Mouse (Mus musculus): Measurements from ENCODE around the gene Trim54. TPM values are rescaled to one million over a fixed set of nuclear protein-coding genes. Genes with fewer than 3 reads are reported as not detected.

Trim54 gene
- not detected for polyA plus RNA-seq (2017; shearing (Covaris generic))

DNA sequence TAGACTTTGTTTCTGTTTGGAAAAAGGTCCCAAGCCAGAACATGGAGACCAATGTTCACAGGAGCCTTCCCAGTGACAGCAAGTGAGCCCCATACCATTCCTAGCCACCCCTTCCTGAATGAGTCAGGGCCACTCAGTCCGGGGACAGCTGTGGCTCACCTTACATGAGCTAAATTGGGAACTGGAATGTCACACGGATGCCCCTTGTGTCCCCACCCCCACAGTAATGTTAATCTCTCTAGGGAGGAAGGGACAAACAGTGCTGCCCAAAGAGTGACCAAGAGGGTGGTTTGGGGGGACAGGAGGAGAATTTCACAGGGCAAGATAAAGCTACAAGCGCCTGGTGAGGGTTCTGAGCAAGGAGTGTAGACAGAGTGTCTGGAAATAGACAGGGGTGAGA is at the start of gene Trim54:
TSS of gene Trim54 (plus strand) at position 359 of the 400 bp plus-strand sequence.

GRCm38 (mm10) chr5:31105814-31106335 is 10.6 kb upstream of the Trim54 start, which contains the start of gene Dnajc5g:
Gene Dnajc5g (plus strand): TSS chr5:31106285.

DNA sequence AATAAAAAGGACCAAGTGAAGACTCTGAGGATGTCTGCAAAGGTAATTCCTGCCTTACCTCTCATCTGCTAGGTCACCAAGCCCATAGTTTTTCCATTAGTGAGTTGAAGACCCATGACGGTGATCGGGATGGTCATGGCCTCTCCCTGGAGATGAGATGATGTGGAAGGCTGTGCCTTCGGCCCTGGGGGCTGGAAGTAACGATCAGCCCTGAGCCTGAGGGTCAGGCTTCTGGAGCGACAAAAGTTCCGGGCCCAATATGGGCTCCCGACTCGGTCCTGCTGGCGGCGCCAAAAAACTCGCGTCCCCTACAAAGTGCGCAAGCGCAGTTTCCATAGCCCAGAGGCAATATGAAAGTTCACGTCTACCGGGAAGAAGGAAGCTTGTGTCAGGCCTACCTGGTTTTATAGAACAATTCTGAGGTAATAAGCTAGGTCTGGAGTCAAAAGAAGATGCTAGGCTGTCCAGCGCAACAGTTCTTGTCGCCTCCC is 8.5 kb upstream of the Trim54 start, which contains the start of gene Slc30a3:
TSS of gene Slc30a3 (minus strand) at position 238 of the 491 bp plus-strand sequence.

GRCm38 (mm10) chr5:31138241-31138967 is 21.9 kb downstream of the Trim54 start, which contains the start of gene Ucn:
Gene Ucn (minus strand): TSS chr5:31138829.

GRCm38 (mm10) chr5:31154152-31154553 is 37.6 kb downstream of the Trim54 start, which contains the start of gene Mpv17:
Gene Mpv17 (minus strand): TSS chr5:31154251.

GRCm38 (mm10) chr5:31179766-31180630 is 63.5 kb downstream of the Trim54 start, which contains the start of the genes Gm29609 and Gtf3c2:
Gene Gm29609 (minus strand): TSS chr5:31179911.
Gene Gtf3c2 (minus strand): TSS chr5:31180144.

Other genes starting within 250 kb of the Trim54 start
- 93.1 TPM for gene Tmem214, start 248.7 kb upstream of the Trim54 start, polyA plus RNA-seq (2017; shearing (Covaris generic))
- 14.7 TPM for gene Agbl5, start 228.0 kb upstream of the Trim54 start, polyA plus RNA-seq (2017; shearing (Covaris generic))
- gene Ost4, start 208.9 kb upstream of the Trim54 start, polyA plus RNA-seq (2017; shearing (Covaris generic)) = 318 TPM
- 5.9 TPM for gene Emilin1, start 203.3 kb upstream of the Trim54 start, polyA plus RNA-seq (2017; shearing (Covaris generic))
- gene Khk, start 195.3 kb upstream of the Trim54 start, polyA plus RNA-seq (2017; shearing (Covaris generic)) = 27.2 TPM
- gene Cgref1, start 171.1 kb upstream of the Trim54 start, polyA plus RNA-seq (2017; shearing (Covaris generic)) = 0.21 TPM
- gene Preb, start 156.4 kb upstream of the Trim54 start, polyA plus RNA-seq (2017; shearing (Covaris generic)) = 236 TPM
- gene Tcf23, start 148.1 kb upstream of the Trim54 start, polyA plus RNA-seq (2017; shearing (Covaris generic)) = not detected
- 94.0 TPM for gene Atraid, start 68.4 kb upstream of the Trim54 start, polyA plus RNA-seq (2017; shearing (Covaris generic))
- 15.0 TPM for gene Slc5a6, start 67.8 kb upstream of the Trim54 start, polyA plus RNA-seq (2017; shearing (Covaris generic))
- gene Cad, start 61.9 kb upstream of the Trim54 start, polyA plus RNA-seq (2017; shearing (Covaris generic)) = 32.5 TPM
- gene Dnajc5g, start 10.4 kb upstream of the Trim54 start, polyA plus RNA-seq (2017; shearing (Covaris generic)) = not detected
- gene Slc30a3, start 8.5 kb upstream of the Trim54 start, polyA plus RNA-seq (2017; shearing (Covaris generic)) = 0.72 TPM
- not detected for gene Ucn, start 22.1 kb downstream of the Trim54 start, polyA plus RNA-seq (2017; shearing (Covaris generic))
- 47.9 TPM for gene Mpv17, start 37.5 kb downstream of the Trim54 start, polyA plus RNA-seq (2017; shearing (Covaris generic))
- 1.2 TPM for gene Gm29609, start 63.2 kb downstream of the Trim54 start, polyA plus RNA-seq (2017; shearing (Covaris generic))
- 122 TPM for gene Gtf3c2, start 63.4 kb downstream of the Trim54 start, polyA plus RNA-seq (2017; shearing (Covaris generic))
- gene Snx17, start 76.5 kb downstream of the Trim54 start, polyA plus RNA-seq (2017; shearing (Covaris generic)) = 148 TPM
- 98.6 TPM for gene Eif2b4, start 76.7 kb downstream of the Trim54 start, polyA plus RNA-seq (2017; shearing (Covaris generic))
- 37.1 TPM for gene Zfp513, start 85.6 kb downstream of the Trim54 start, polyA plus RNA-seq (2017; shearing (Covaris generic))
- gene Ppm1g, start 104.0 kb downstream of the Trim54 start, polyA plus RNA-seq (2017; shearing (Covaris generic)) = 67.4 TPM
- 209 TPM for gene Nrbp1, start 124.2 kb downstream of the Trim54 start, polyA plus RNA-seq (2017; shearing (Covaris generic))
- gene Gm9970, start 124.5 kb downstream of the Trim54 start, polyA plus RNA-seq (2017; shearing (Covaris generic)) = not detected
- gene Krtcap3, start 135.0 kb downstream of the Trim54 start, polyA plus RNA-seq (2017; shearing (Covaris generic)) = 45.4 TPM
- gene Ift172, start 174.4 kb downstream of the Trim54 start, polyA plus RNA-seq (2017; shearing (Covaris generic)) = 10.7 TPM
- gene Fndc4, start 179.4 kb downstream of the Trim54 start, polyA plus RNA-seq (2017; shearing (Covaris generic)) = not detected
- gene Gckr, start 180.7 kb downstream of the Trim54 start, polyA plus RNA-seq (2017; shearing (Covaris generic)) = not detected

All from inflammation-experienced regulatory T-cells, adult 16 weeks (primary cell).